Mouse (Mus musculus): Measurements from ENCODE around the gene Osgin1.

Gene Osgin1

GRCm38 (mm10) chr8:119442013-119442412 lies 8.1 kb downstream of the Osgin1 start:
- DNase-seq (ENCODE audit: low read depth in 1 of 2, low spot score in 2 of 2): no peak

- DNase-seq (ENCODE audit: low read depth in 1 of 2, low spot score in 2 of 2): no peak
Observed at GRCm38 (mm10) chr8:119442970-119443369, 9.0 kb downstream of the Osgin1 start.

- peak in 1 of 2 experiments; percentile 38 for DNase-seq (ENCODE audit: low read depth in 1 of 2, low spot score in 2 of 2)
Observed at GRCm38 (mm10) chr8:119446211-119446989, 12.5 kb downstream of the Osgin1 start, which contains the start of gene Necab2. Gene Necab2, plus strand, starts transcription at chr8:119446719.

GRCm38 (mm10) chr8:119446990-119447780 lies 13.3 kb downstream of the Osgin1 start:
- DNase-seq (ENCODE audit: low read depth in 1 of 2, low spot score in 2 of 2): no peak

- no peak for DNase-seq (ENCODE audit: low read depth in 1 of 2, low spot score in 2 of 2)
Observed at GRCm38 (mm10) chr8:119447781-119448170, 13.9 kb downstream of the Osgin1 start.

GRCm38 (mm10) chr8:119449627-119450026 lies 15.7 kb downstream of the Osgin1 start:
- DNase-seq (ENCODE audit: low read depth in 1 of 2, low spot score in 2 of 2): no peak

- DNase-seq (ENCODE audit: low read depth in 1 of 2, low spot score in 2 of 2): no peak
Observed at GRCm38 (mm10) chr8:119451131-119451530, 17.2 kb downstream of the Osgin1 start.

- no peak for DNase-seq (ENCODE audit: low read depth in 1 of 2, low spot score in 2 of 2)
Observed at GRCm38 (mm10) chr8:119452919-119453318, 19.0 kb downstream of the Osgin1 start.

GRCm38 (mm10) chr8:119456045-119456444 lies 22.1 kb downstream of the Osgin1 start:
- no peak for DNase-seq (ENCODE audit: low read depth in 1 of 2, low spot score in 2 of 2)

GRCm38 (mm10) chr8:119459724-119460123 lies 25.8 kb downstream of the Osgin1 start:
- DNase-seq (ENCODE audit: low read depth in 1 of 2, low spot score in 2 of 2): no peak

- no peak for DNase-seq (ENCODE audit: low read depth in 1 of 2, low spot score in 2 of 2)
Observed at GRCm38 (mm10) chr8:119461356-119461755, 27.4 kb downstream of the Osgin1 start.

- DNase-seq (ENCODE audit: low read depth in 1 of 2, low spot score in 2 of 2): no peak
Observed at GRCm38 (mm10) chr8:119463709-119464108, 29.8 kb downstream of the Osgin1 start.

GRCm38 (mm10) chr8:119466105-119466504 lies 32.2 kb downstream of the Osgin1 start:
- DNase-seq (ENCODE audit: low read depth in 1 of 2, low spot score in 2 of 2): no peak

- DNase-seq (ENCODE audit: low read depth in 1 of 2, low spot score in 2 of 2): no peak
Observed at GRCm38 (mm10) chr8:119466794-119467193, 32.9 kb downstream of the Osgin1 start.

- no peak for DNase-seq (ENCODE audit: low read depth in 1 of 2, low spot score in 2 of 2)
Observed at GRCm38 (mm10) chr8:119468091-119468490, 34.2 kb downstream of the Osgin1 start.

GRCm38 (mm10) chr8:119478684-119479083 lies 44.8 kb downstream of the Osgin1 start:
- DNase-seq (ENCODE audit: low read depth in 1 of 2, low spot score in 2 of 2): no peak

GRCm38 (mm10) chr8:119484145-119484896 lies 50.4 kb downstream of the Osgin1 start:
- DNase-seq (ENCODE audit: low read depth in 1 of 2, low spot score in 2 of 2): no peak

GRCm38 (mm10) chr8:119487093-119487492 lies 53.2 kb downstream of the Osgin1 start:
- no peak for DNase-seq (ENCODE audit: low read depth in 1 of 2, low spot score in 2 of 2)

All from monocyte, adult 2 months (primary cell).